Mouse (Mus musculus) naive thymus-derived CD4-positive, alpha-beta T cell, adult 2 months (primary cell): ENCODE results near the gene Gng11.

ENCODE experiments used
- DNase-seq: peaks from one replicate; pipeline ENCODE4 v3.0.0-alpha.2; 2011; ENCODE audit warnings: low read depth

Gng11 gene

DNA sequence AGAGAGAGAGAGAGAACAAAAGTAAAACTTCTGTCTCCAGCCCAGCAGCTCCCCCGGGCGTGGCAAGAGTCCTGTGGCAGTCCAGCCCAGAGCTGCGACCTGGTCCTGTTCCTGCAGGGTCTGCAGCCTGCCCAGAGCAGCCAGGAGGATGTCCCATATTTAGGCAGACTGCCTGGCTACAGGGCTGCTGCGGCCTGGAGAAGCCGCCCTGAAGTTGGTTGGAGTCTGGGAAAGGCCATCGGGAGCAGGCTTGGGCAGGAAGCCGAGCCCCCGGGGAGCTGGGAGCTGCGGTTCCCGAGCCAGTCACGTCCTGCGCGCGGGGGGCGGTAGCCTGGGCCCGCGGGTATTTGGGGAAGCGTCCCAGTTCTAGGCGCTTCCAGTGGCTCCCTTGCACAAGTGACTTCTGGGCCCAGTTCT, at the start of gene Gng11:
Gene Gng11, plus strand, starts transcription at position 15 of the 417 bp plus-strand sequence.
- DNase-seq, result no peak

DNA sequence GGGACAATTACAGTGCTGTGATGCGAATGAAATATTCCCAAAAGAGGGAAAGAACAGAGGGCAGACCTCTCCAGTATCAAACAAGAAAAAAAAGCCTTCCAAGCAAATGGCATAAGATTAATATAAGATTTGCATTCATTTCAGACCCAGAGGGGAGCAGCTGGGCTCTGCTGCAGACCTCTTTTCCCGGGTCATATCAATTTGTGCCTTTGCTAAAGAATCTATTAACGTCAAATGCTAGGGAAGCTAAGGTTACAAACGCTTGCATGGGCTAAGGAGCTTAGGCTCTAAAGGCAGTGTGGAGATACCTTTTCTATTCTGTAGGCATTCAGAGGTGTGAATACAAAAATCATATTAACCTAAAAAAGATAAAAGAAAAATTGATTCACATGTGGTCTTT, 48.7 kb upstream of the Gng11 start:
- DNase-seq, result no peak

- no peak for DNase-seq
Observed at GRCm38 (mm10) chr6:3967676-3968626, 35.8 kb upstream of the Gng11 start.

GRCm38 (mm10) chr6:3973679-3974078, 30.0 kb upstream of the Gng11 start:
- no peak for DNase-seq

DNA sequence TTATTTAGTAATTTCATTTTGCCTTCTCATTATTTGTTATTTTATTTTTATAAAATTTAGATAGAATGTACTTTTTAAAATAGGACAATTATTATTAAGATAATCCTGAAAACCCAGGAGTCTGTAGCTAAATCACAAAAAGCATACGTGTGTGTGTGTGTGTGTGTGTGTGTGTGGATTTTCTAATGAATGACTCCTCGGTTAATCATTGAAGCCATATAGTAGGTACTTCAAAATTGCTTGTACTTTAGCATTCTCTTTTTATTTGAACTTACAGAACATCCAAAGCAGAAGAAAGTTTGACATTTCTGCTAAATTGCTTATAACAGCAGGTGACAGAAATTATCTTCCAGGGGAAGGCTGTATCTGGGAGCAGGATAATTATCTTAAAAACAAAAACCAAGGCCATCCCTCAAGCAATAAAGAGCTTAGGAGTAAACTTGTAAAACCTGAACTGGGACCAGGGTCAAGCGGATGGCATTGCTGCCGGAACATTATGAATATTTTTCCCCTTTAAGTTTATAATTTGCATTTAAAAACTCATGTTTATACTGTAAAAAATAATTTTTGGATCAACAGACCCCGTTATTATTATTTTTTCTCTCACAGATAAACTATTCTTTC, 20.9 kb upstream of the Gng11 start:
- DNase-seq, result no peak

- no peak for DNase-seq
Observed at GRCm38 (mm10) chr6:3988750-3989149, 15.0 kb upstream of the Gng11 start, which contains the start of gene Tfpi2. TSS of gene Tfpi2 (minus strand) at chr6:3988919.

DNA sequence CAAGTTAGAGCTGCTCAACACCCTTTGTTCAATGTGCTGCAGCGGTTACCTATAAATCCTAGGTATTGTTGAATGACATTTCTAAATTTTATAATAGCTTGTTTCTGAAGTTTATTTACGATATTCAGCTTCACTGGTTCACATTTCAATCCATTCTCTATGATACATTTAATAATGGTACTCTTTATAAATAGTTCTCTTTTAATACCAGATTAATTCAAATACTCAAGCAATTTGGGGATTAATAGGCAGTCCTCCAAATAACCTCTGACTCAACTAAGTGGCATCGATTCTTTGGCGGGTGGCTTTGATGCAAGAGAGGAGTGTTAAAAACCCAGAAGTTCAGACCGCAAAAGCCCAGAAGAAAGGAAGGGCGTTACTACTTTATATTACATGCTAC, 10.2 kb upstream of the Gng11 start, which contains the start of gene Gngt1:
Gene Gngt1, plus strand, starts transcription at position 301 of the 400 bp plus-strand sequence.
- DNase-seq, result no peak

DNA sequence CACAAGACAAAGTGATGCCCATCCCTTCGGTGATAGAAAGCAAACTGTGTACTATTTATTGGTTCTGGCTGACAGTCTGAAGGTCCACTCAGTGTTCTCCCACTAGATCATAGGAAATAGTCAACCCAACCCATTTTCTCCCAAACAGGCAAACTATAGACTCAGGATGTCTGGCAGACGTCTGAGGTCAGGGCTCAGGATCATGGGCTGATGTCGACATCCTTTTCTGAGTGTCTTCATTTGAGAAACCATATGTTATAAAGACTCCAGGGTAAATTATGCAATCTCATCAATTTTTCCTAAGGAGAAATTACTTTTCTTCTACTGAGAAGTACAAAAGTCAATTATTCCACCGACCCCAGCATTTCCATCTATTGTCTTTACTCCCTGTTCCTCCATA, 5.6 kb upstream of the Gng11 start:
- DNase-seq, result no peak

DNA sequence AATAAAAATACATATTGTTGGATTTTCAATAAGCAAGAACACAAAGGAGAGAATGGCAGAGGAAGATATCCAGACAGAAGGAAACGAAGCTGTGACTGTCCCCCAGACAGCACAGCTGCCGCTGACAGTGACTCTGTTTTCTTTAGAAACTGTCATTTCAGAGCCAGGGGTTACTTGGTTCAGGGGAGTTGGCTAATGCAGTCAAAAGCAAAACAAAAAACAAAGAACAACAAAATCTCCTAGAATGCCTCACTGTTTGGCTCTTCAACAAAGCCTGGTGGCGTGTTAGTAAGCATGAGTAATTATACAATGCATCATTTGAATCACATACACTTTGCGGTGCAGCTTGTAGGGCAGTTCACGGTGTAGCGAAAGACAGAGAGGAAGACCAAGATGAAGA, 4.4 kb upstream of the Gng11 start:
- DNase-seq, result no peak

DNA sequence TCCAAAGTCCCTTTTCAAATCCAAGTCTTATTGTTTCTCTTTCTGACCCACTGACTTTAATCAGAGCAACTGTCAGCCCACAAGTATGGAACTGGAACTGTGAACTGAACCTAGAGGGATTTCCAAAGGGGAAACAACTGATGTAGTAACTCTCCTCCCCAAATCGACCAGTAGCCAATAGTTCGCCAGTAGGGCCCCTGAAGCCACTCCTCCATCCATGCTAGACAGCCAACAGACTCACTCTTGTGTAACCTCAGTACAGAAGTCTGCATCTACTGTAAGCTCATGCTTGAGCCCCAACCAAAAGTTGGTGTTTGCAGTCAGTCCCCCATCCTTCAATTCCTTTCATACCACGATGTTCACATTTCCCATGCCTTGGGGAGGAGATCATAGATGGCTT, 3.0 kb upstream of the Gng11 start:
- DNase-seq, result no peak

DNA sequence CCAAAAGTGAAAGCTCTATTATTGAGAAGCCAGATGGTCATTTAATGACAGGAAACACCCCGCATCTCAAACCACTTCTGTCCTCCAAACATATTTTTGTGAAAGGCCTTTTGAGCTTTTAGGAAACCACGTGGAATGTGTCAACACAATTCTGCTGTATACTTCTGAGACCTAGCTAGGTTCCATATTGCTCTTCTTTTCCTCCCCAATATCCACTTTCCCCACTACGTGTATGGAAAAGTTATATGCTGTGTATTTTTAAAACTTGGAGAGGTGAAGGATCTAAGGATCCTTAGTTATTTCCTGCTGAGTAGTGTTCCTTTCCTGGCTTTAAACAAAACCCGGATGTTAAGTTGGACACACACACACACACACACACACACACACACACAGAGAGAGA, 259 bp upstream of the Gng11 start:
- DNase-seq, result no peak

GRCm38 (mm10) chr6:4004808-4005207, 1.1 kb downstream of the Gng11 start:
- DNase-seq, result no peak

GRCm38 (mm10) chr6:4008501-4009040, 4.9 kb downstream of the Gng11 start:
- DNase-seq, result no peak

GRCm38 (mm10) chr6:4009548-4009947, 5.8 kb downstream of the Gng11 start:
- DNase-seq, result no peak

DNA sequence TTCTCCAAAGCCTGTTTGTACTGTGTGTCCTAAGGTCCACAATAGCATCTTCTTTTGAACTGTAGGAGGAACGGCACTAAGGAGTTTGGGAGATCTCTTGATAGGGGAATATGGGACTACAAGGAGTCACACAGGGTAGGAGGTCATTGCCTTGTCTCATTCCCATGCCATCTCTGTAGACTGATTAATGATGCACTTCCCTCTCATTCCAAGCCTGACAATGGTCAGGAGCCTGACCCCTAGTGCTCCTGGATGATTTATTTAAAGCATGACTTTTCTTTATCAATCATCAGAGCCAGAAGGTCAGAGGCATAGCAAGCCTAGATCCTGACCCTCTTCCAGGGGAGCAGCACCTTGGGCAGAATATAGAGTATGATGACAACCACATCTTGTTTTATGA, 18.9 kb downstream of the Gng11 start:
- no peak for DNase-seq

DNA sequence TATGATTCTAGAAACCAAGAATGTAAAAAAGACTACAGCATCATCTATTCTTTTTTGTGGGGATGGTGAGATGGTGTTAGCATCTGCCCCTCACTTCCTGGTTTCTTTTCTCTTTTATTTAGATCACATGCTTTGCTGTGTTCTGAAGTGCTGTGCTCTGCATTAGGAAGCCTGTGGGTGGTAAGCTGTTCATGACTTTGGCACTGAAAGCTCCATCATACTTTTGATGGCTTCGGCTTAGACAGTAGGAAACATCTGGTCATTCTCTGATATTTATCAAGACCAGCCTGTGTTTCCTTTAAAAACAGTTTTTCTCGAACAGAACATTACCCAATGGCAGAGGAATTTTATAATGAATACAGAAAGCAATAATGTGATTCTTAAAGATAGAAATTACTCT, 22.7 kb downstream of the Gng11 start:
- DNase-seq, result no peak

DNA sequence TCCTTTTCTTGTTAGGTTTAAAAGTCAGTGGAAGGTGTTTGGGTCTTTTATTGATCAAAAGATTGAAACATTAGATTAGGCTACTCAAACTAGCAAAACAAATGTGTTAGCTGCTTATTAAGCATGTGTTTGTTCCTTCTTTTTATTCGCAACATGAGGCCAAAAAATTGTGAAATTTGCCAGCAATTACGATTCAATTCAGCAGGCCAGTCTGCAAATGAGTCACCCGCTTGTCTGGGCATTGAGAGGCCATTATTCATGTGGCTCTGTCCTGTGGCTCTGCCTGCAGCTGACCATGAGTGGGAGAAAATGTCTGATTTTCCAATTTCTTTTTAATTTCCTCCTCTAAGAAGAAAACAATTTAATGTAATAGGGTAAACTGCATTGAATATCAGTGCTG, 27.3 kb downstream of the Gng11 start:
- DNase-seq, result no peak

DNA sequence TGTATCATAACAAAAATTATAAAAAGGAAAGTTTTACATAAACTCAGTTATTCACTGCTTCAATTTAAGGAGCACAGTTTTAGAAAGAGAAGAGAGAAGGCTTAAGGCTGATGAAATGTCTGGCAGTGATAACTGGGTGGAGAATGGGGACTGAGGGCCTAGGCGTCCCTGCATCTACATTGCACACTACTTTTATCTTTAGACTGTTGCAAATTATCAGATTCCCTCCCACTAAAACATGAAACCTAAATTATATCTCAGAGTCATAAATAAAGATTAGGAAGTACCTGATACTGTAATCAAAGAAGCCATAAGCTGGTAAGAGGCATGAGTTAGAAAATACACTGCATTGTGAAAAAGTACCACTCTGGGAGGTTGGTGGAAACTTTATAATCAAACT, 38.1 kb downstream of the Gng11 start:
- no peak for DNase-seq

DNA sequence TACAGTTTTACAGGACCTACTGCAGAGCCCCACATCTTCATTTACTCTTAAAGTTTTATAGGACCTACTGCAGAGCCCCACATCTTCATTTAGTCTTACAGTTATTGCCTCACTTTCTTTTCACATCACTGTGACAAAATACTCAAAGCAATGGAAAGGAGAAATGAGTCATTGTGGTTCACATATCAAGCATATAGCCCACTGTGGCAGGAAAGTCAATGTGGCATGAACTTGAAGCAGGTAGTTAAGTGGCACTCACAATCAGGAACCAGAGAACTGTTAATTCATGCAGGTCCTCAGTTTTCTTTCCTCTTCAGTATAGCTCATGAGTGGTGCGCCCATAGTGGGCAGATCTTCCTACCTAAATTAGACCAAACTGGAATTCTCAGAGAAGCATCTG, 43.5 kb downstream of the Gng11 start:
- DNase-seq, result no peak

GRCm38 (mm10) chr6:4052843-4053242, 49.1 kb downstream of the Gng11 start:
- no peak for DNase-seq

- no peak for DNase-seq
Observed at GRCm38 (mm10) chr6:4054387-4054786, 50.7 kb downstream of the Gng11 start.
